Mouse (Mus musculus): ENCODE data around the gene Gm28048. TPM values are rescaled to one million over a fixed set of nuclear protein-coding genes. Genes with fewer than 3 reads are reported as not detected.

The Gm28048 gene
- total and polyA plus RNA-seq, 2 experiments from 2014 or later: 3.4 TPM; not detected in 1

DNA sequence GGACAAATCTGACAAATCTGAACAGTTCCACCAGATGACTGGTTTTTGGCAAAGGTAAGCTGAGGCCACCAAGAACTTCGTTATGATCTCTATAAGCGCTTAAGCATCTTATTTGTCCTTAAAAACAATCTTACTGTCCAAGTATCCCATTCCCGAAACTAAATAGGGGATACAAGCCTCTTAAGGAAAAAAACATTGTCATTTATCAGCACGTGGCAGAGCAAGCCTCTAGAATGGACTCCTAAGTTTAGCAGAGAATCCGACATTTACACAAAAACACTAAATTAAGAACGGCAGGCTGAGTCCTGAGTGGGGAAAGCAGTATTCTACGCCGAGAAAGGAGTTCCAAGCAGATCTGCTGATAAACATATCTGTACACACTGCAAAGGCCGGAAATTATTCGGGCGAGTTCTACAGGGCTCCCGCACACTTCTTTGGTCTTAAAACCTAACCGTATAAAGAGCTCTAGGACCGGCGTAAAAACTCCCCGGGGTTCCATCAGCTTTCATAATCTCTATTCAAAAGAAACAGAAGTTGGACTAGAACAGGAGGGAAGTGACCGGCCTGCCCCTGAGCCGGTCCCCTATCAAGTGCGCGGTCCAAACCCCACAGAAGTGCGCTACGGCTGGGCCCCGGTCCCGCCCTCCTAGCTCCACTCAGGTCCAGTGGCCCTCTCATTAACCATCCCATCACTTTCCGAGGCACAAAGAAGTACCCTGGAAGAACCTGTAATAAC, 124.0 kb downstream of the Gm28048 start:
- H3K27ac ChIP-seq: no peak overlapping the region
- peak overlapping the region; percentile 98 for H3K4me2 ChIP-seq (ENCODE audit: low read depth, low read length)
- H3K27me3 ChIP-seq (ENCODE audit: insufficient read depth, low read length): peaks cover 11% of the 10 kb centered on the region; the same call in 1 of the 2 replicates
- ATAC-seq (no peak), DNase-seq (ENCODE audit: low spot score) (peak; percentile 17)
- no peak for TF ChIP-seq CTCF (IDR thresholded peaks at IDR 0.05; ENCODE audit: low read depth)
- peak overlapping the region; percentile 80 for H3K4me3 ChIP-seq (ENCODE audit: low read length)
- no peaks in the 10 kb centered on the region for H3K9me3 ChIP-seq (ENCODE audit: low read length)
- H3K9ac ChIP-seq (replicated peaks; ENCODE audit: low read length): 0 out of 2 replicates have a peak overlapping the region, but pooled peaks have one; percentile 53
- no peaks in the 10 kb centered on the region for H3K36me3 ChIP-seq (ENCODE audit: insufficient read depth, low read length)
- H3K4me1 ChIP-seq (ENCODE audit: insufficient read depth, low read length): peaks cover 12% of the 10 kb centered on the region; the same call in 1 of the 2 replicates
- 26% methylated on average over 25 of the region's 25 CpGs for WGBS

DNA sequence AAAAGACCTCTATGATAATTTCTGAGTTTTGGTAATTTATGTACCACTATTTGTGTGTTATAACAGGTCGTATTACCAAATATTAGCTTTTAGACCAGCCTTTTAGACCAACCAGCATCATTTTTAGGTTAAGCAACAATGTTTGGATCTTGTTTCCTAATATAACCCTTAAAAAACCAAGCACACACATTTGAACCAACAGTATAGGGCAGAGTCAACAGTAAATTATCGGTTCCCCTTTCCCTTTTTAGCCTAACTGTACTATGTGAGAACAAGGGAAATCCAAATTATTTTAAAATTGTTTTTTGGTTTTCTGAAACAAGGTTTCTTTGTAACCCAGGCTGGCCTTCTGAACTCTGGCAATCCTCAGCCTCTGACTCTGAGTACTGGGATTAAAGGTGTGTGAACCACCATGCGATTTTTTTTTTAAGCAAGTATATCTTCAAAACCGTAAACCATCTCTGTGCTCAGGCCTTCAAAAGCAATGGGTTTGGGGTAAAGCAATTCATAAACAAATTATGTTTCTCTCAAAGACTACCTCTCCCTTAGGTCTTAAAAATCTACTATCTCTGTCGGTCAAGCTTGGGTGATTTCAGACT, 124.7 kb downstream of the Gm28048 start:
- Histone ChIP-seq H3K4me3 (ENCODE audit: low read length) (no peak overlapping the region; the same call in 1 of the 2 replicates), H3K27ac (no peak overlapping the region), H3K4me1 (ENCODE audit: insufficient read depth, low read length) (peaks cover 12% of the 10 kb centered on the region; the same call in 1 of the 2 replicates), H3K36me3 (ENCODE audit: insufficient read depth, low read length) (no peaks in the 10 kb centered on the region), H3K9me3 (ENCODE audit: low read length) (no peaks in the 10 kb centered on the region), H3K27me3 (ENCODE audit: insufficient read depth, low read length) (peaks cover 11% of the 10 kb centered on the region; the same call in 1 of the 2 replicates), H3K9ac (replicated peaks; ENCODE audit: low read length) (no peak overlapping the region), H3K4me2 (ENCODE audit: low read depth, low read length) (peak overlapping the region; percentile 98; the same call in 1 of the 2 replicates)
- ATAC-seq (no peak), DNase-seq (ENCODE audit: low spot score) (no peak)
- 88% methylated on average over 5 of the region's 5 CpGs for WGBS
- TF ChIP-seq CTCF (IDR thresholded peaks at IDR 0.05; ENCODE audit: low read depth): no peak

DNA sequence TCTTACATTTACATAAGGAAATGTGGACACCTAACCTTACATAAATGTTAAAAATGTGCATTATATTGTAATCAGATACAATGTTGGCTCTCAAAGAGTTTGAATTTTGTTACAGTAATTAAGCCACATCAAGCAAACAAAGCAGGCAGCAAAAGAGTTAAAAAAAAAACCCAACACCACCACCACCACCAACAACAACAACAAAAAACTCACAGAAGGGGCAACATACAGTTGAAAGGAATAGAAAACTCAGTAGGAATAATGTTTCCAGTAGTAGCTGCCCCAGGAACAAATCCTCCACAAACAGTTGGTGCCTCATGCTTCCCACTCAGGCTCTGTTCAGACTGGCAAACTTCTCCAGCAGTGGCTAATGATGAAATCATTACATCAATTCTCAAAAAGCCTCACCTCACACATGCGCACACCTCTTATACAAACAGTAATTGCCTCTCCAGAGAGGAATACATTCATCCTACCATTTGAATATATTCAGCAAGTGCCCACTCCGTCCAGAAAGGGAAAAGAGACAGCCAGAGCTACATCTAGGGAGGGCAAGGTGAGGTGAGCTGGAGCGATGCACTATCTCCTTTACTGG, 125.4 kb downstream of the Gm28048 start:
- Histone ChIP-seq H3K4me2 (ENCODE audit: low read depth, low read length) (no peak overlapping the region), H3K9me3 (ENCODE audit: low read length) (no peaks in the 10 kb centered on the region), H3K4me3 (ENCODE audit: low read length) (no peak overlapping the region), H3K27ac (no peak overlapping the region), H3K4me1 (ENCODE audit: insufficient read depth, low read length) (peaks cover 12% of the 10 kb centered on the region; the same call in 1 of the 2 replicates), H3K9ac (replicated peaks; ENCODE audit: low read length) (no peak overlapping the region), H3K27me3 (ENCODE audit: insufficient read depth, low read length) (peaks cover 11% of the 10 kb centered on the region; the same call in 1 of the 2 replicates), H3K36me3 (ENCODE audit: insufficient read depth, low read length) (no peaks in the 10 kb centered on the region)
- WGBS: 84% methylated on average over 3 of the region's 3 CpGs
- ATAC-seq (no peak), DNase-seq (ENCODE audit: low spot score) (no peak)
- TF ChIP-seq CTCF (IDR thresholded peaks at IDR 0.05; ENCODE audit: low read depth): no peak

DNA sequence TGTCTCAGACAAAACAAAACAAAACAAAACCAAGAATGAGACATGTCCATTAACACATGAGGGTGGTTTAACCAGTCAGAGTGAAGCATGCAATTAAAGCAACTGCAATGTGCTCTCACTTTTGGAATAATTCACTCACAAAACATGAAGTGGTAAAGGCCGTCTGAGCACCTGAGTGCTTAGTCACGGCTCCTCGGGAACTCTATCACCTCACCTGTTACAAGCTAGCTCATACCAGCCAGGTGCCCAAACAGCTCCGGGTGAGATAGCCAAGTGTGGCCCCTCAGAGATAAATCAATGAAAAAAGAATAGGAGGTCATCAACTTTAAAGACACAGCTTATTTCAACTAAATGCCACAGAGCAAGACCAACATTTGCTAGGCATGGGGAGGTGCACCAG, 127.3 kb downstream of the Gm28048 start:
- Histone ChIP-seq H3K27ac (no peak overlapping the region), H3K4me2 (ENCODE audit: low read depth, low read length) (no peak overlapping the region), H3K4me1 (ENCODE audit: insufficient read depth, low read length) (peaks cover 4% of the 10 kb centered on the region; the same call in 1 of the 2 replicates), H3K4me3 (ENCODE audit: low read length) (no peak overlapping the region), H3K36me3 (ENCODE audit: insufficient read depth, low read length) (no peaks in the 10 kb centered on the region), H3K27me3 (ENCODE audit: insufficient read depth, low read length) (0 out of 2 replicates have a peak, but pooled peaks cover 3% of the 10 kb centered on the region), H3K9ac (replicated peaks; ENCODE audit: low read length) (no peak overlapping the region), H3K9me3 (ENCODE audit: low read length) (no peaks in the 10 kb centered on the region)
- TF ChIP-seq CTCF (IDR thresholded peaks at IDR 0.05; ENCODE audit: low read depth): no peak
- DNase-seq (ENCODE audit: low spot score): no peak
- ATAC-seq: no peak
- WGBS: 88% methylated on average over 4 of the region's 4 CpGs

DNA sequence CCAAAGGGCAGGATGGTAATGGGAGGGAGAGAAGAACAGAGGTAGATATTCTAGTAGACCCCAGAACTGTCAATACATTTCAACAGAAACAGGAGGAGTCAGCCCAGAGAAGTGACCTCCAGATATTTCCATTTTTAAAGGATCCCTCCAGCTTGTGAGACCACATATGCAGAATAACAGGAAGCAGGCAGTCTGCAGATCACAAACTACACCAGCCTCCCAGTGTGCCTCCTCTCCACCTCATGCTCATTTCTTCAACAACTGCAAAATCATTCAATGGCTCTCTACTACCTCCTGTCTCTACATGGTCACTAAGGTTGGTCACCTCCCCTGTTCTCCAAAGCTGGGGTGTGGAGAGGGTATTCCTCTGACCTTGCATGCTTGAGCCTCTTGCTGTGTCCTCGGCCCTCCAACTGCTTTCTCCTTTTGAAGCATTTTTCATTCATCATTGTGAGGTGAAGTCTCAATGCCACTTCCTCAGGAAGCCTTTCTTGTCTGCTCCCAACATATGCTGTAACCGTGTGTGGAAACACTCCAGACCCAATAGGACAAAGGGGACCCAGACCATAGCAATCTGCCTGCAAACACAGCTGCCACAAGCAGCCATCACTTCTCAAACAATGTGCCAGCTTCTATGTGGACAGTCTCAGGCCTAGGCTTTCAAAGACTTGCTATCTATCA, 128.3 kb downstream of the Gm28048 start:
- ATAC-seq (no peak), DNase-seq (ENCODE audit: low spot score) (no peak)
- H3K9me3 ChIP-seq (ENCODE audit: low read length): no peaks in the 10 kb centered on the region
- WGBS: 33% methylated on average over 2 of the region's 2 CpGs
- H3K36me3 ChIP-seq (ENCODE audit: insufficient read depth, low read length): no peaks in the 10 kb centered on the region
- no peak overlapping the region for H3K27ac ChIP-seq
- no peak overlapping the region for H3K4me3 ChIP-seq (ENCODE audit: low read length)
- H3K4me1 ChIP-seq (ENCODE audit: insufficient read depth, low read length): peaks cover 3% of the 10 kb centered on the region; the same call in 1 of the 2 replicates
- H3K9ac ChIP-seq (replicated peaks; ENCODE audit: low read length): no peak overlapping the region
- no peak overlapping the region for H3K4me2 ChIP-seq (ENCODE audit: low read depth, low read length)
- TF ChIP-seq CTCF (IDR thresholded peaks at IDR 0.05; ENCODE audit: low read depth): no peak
- H3K27me3 ChIP-seq (ENCODE audit: insufficient read depth, low read length): 0 out of 2 replicates have a peak, but pooled peaks cover 3% of the 10 kb centered on the region

DNA sequence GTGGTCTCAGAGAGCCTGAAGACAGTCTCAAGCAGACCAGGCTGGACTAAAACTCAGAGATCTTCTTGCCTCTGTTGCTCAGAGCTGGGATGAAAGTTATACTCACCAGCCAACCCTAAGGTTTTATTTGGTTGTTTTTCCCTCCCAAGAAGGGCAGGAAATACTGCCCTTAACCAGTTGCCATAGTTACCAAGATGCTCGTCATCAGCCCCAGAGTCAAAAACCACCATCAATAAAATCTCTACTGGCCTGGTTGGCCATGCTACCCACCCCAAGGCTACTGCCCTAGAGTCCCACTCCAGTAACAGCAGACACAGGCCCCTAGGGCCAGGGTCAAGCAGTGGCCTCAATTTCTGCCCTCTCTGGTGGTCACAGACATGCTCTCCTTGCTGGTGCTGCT, 129.4 kb downstream of the Gm28048 start:
- DNase-seq (ENCODE audit: low spot score): no peak

More for the DNA sequence above, 129.4 kb downstream of the Gm28048 start:
- WGBS: 73% methylated on average over 1 of the region's 1 CpGs
- no peak for TF ChIP-seq CTCF (IDR thresholded peaks at IDR 0.05; ENCODE audit: low read depth)
- Histone ChIP-seq H3K36me3 (ENCODE audit: insufficient read depth, low read length) (no peaks in the 10 kb centered on the region), H3K9ac (replicated peaks; ENCODE audit: low read length) (no peak overlapping the region), H3K4me1 (ENCODE audit: insufficient read depth, low read length) (no peaks in the 10 kb centered on the region), H3K9me3 (ENCODE audit: low read length) (no peaks in the 10 kb centered on the region), H3K27me3 (ENCODE audit: insufficient read depth, low read length) (0 out of 2 replicates have a peak, but pooled peaks cover 3% of the 10 kb centered on the region), H3K27ac (no peak overlapping the region), H3K4me2 (ENCODE audit: low read depth, low read length) (no peak overlapping the region), H3K4me3 (ENCODE audit: low read length) (no peak overlapping the region)
- ATAC-seq: no peak
